Mouse (Mus musculus) MEL (cell line): ENCODE data around the gene Gucd1. TPM values are rescaled to one million over a fixed set of nuclear protein-coding genes. Genes with fewer than 3 reads are reported as not detected.

Experiments used
- DNase-seq: peaks from one replicate; pipeline ENCODE4 v3.0.0; 2011; ENCODE audit warnings: low read depth, low spot score
- H3K27ac ChIP-seq: 2 replicates; pipeline ENCODE4 v1.5.1; 2012; ENCODE audit warnings: low read depth, mild to moderate bottlenecking, control low read depth, low read length, moderate library complexity; ENCODE audit not compliant: control insufficient read depth
- H3K27me3 ChIP-seq, 2 experiments: fragments of 150-350 bp in 1 of 2; sonication (generic) in 1 of 2; 2 replicates each; pipeline ENCODE4 v1.6.1; 2012; ENCODE audit warnings: low read length in 2 of 2, mild to moderate bottlenecking in 2 of 2, improper control_type of control experiment in 1 of 2, moderate library complexity in 1 of 2; ENCODE audit not compliant: insufficient read depth in 2 of 2, control insufficient read depth in 1 of 2
- H3K36me3 ChIP-seq, 2 experiments: 2 replicates each; pipeline ENCODE4 v1.6.1; 2012 to 2014; ENCODE audit warnings: low read length in 2 of 2, improper control_type of control experiment in 1 of 2, inconsistent platforms in 1 of 2, mild to moderate bottlenecking in 1 of 2; ENCODE audit not compliant: insufficient read depth in 2 of 2, control insufficient read depth in 1 of 2
- H3K4me1 ChIP-seq, 2 experiments: fragments of 150-350 bp in 1 of 2; sonication (generic) in 1 of 2; 2 replicates each; pipeline ENCODE4 v1.6.1; 2012; ENCODE audit warnings: low read length in 2 of 2, improper control_type of control experiment in 1 of 2, mild to moderate bottlenecking in 1 of 2; ENCODE audit not compliant: insufficient read depth in 2 of 2, control insufficient read depth in 1 of 2
- H3K4me3 ChIP-seq, 2 experiments: fragments of 150-350 bp in 1 of 2; sonication (generic) in 1 of 2; 2 replicates each; pipeline ENCODE4 v1.5.1; 2012; ENCODE audit warnings: low read depth in 2 of 2, low read length in 2 of 2, mild to moderate bottlenecking in 2 of 2, moderate library complexity in 2 of 2, control low read depth in 1 of 2, improper control_type of control experiment in 1 of 2; ENCODE audit not compliant: control insufficient read depth in 1 of 2, insufficient read depth in 1 of 2
- H3K79me2 ChIP-seq: 2 replicates; pipeline ENCODE4 v1.6.1; 2012; ENCODE audit warnings: mild to moderate bottlenecking, low read length, moderate library complexity; ENCODE audit not compliant: control insufficient read depth, poor library complexity, insufficient read depth
- H3K9ac ChIP-seq: 2 replicates; pipeline ENCODE4 v1.6.1; 2012; ENCODE audit warnings: low read depth, mild to moderate bottlenecking, control low read depth, low read length, moderate library complexity; ENCODE audit not compliant: control insufficient read depth, poor library complexity, severe bottlenecking
- H3K9me3 ChIP-seq: fragments of 150-350 bp; sonication (generic); replicated peaks from 2 replicates; pipeline ENCODE4 v1.6.1; 2012; ENCODE audit warnings: mild to moderate bottlenecking, low read length, improper control_type of control experiment, moderate library complexity; ENCODE audit not compliant: insufficient read depth
- CHD1 ChIP-seq: IDR thresholded peaks from 2 replicates; pipeline ENCODE4 v1.6.1; 2012; ENCODE audit warnings: low read depth, mild to moderate bottlenecking, inconsistent platforms, low read length, improper control_type of control experiment
- CTCF ChIP-seq, 3 experiments: IDR thresholded peaks in 2 of 3; conservative IDR thresholded peaks in 1 of 3; 2 replicates each; pipeline ENCODE4 v1.5.1; 2011 to 2012; ENCODE audit warnings: low read length in 3 of 3, low read depth in 2 of 3, mild to moderate bottlenecking in 2 of 3, improper control_type of control experiment in 1 of 3, inconsistent platforms in 1 of 3, mixed read lengths in 1 of 3, moderate library complexity in 1 of 3; ENCODE audit not compliant: control insufficient read depth in 1 of 3, insufficient read depth in 1 of 3, poor library complexity in 1 of 3, severe bottlenecking in 1 of 3
- EP300 ChIP-seq, 2 experiments: IDR thresholded peaks; 2 replicates each; pipeline ENCODE4 v1.6.1; 2011; ENCODE audit warnings: improper control_type of control experiment in 2 of 2, low read length in 2 of 2, low read depth in 1 of 2, mild to moderate bottlenecking in 1 of 2
- ETS1 ChIP-seq: IDR thresholded peaks from 2 replicates; pipeline ENCODE4 v1.6.1; 2012; ENCODE audit warnings: low read depth, mild to moderate bottlenecking, inconsistent platforms, low read length, improper control_type of control experiment, moderate library complexity
- GATA1 ChIP-seq: IDR thresholded peaks from 2 replicates; pipeline ENCODE4 v1.6.1; 2011; ENCODE audit warnings: low read depth, low read length, improper control_type of control experiment
- HCFC1 ChIP-seq: IDR thresholded peaks from 2 replicates; pipeline ENCODE4 v1.6.1; 2012; ENCODE audit warnings: low read depth, mild to moderate bottlenecking, inconsistent platforms, low read length, improper control_type of control experiment, moderate library complexity
- KAT2A ChIP-seq: conservative IDR thresholded peaks from 2 replicates; pipeline ENCODE4 v1.6.1; 2012; ENCODE audit warnings: low read depth, low read length, improper control_type of control experiment, inconsistent platforms
- MAZ ChIP-seq: IDR thresholded peaks from 2 replicates; pipeline ENCODE4 v1.6.1; 2012; ENCODE audit warnings: low read depth, mild to moderate bottlenecking, inconsistent platforms, low read length, improper control_type of control experiment
- MYB ChIP-seq: IDR thresholded peaks from 2 replicates; pipeline ENCODE4 v1.6.1; 2011; ENCODE audit warnings: mild to moderate bottlenecking, low read depth, low read length, improper control_type of control experiment
- MYC ChIP-seq: IDR thresholded peaks from 2 replicates; pipeline ENCODE4 v1.6.1; 2011; ENCODE audit warnings: low read depth, mild to moderate bottlenecking, low read length, improper control_type of control experiment, moderate library complexity
- NELFE ChIP-seq: IDR thresholded peaks from 2 replicates; pipeline ENCODE4 v1.6.1; 2011; ENCODE audit warnings: low read depth, low read length, improper control_type of control experiment
- NRF1 ChIP-seq: IDR thresholded peaks from 2 replicates; pipeline ENCODE4 v1.6.1; 2014; ENCODE audit warnings: low read depth, mild to moderate bottlenecking, inconsistent platforms, low read length, improper control_type of control experiment, moderate library complexity; ENCODE audit not compliant: poor library complexity, insufficient read depth, severe bottlenecking
- POLR2A ChIP-seq, 2 experiments: IDR thresholded peaks; 2 replicates each; pipeline ENCODE4 v1.6.1; 2011 to 2012; ENCODE audit warnings: low read length in 2 of 2, mild to moderate bottlenecking in 2 of 2, control low read depth in 1 of 2, improper control_type of control experiment in 1 of 2, low read depth in 1 of 2, moderate library complexity in 1 of 2; ENCODE audit not compliant: control insufficient read depth in 1 of 2, insufficient read depth in 1 of 2, poor library complexity in 1 of 2
- RAD21 ChIP-seq: IDR thresholded peaks from 2 replicates; pipeline ENCODE4 v1.6.1; 2011; ENCODE audit warnings: mild to moderate bottlenecking, low read depth, low read length, improper control_type of control experiment
- SIN3A ChIP-seq: IDR thresholded peaks from 2 replicates; pipeline ENCODE4 v1.6.1; 2012; ENCODE audit warnings: low read length, improper control_type of control experiment, inconsistent platforms
- SMC3 ChIP-seq: IDR thresholded peaks from 2 replicates; pipeline ENCODE4 v1.6.1; 2011; ENCODE audit warnings: low read depth, low read length, improper control_type of control experiment
- TAL1 ChIP-seq: IDR thresholded peaks from 2 replicates; pipeline ENCODE4 v1.6.1; 2012; ENCODE audit warnings: mild to moderate bottlenecking, inconsistent platforms, low read length, moderate library complexity, mixed read lengths
- TBP ChIP-seq: IDR thresholded peaks from 2 replicates; pipeline ENCODE4 v1.8.0; 2011; ENCODE audit warnings: low read depth, low read length, improper control_type of control experiment
- USF2 ChIP-seq, 2 experiments: IDR thresholded peaks; 2 replicates each; pipeline ENCODE4 v1.6.1; 2011 to 2012; ENCODE audit warnings: improper control_type of control experiment in 2 of 2, low read length in 2 of 2, borderline replicate concordance in 1 of 2, inconsistent platforms in 1 of 2, low read depth in 1 of 2, mild to moderate bottlenecking in 1 of 2; ENCODE audit not compliant: insufficient read depth in 1 of 2
- ZC3H11A ChIP-seq: IDR thresholded peaks from 2 replicates; pipeline ENCODE4 v1.6.1; 2012; ENCODE audit warnings: low read depth, mild to moderate bottlenecking, inconsistent platforms, low read length, improper control_type of control experiment
- ZKSCAN1 ChIP-seq: IDR thresholded peaks from 2 replicates; pipeline ENCODE4 v1.6.1; 2012; ENCODE audit warnings: low read depth, mild to moderate bottlenecking, inconsistent platforms, low read length, improper control_type of control experiment, moderate library complexity
- ZMIZ1 ChIP-seq: IDR thresholded peaks from 2 replicates; pipeline ENCODE4 v1.6.1; 2012; ENCODE audit warnings: low read depth, mild to moderate bottlenecking, inconsistent platforms, low read length, improper control_type of control experiment, moderate library complexity
- polyA plus RNA-seq, 2 experiments: library from polyadenylated mRNA; stranded (reverse) in 1 of 2; unstranded in 1 of 2; fragments of >175 nt in 1 of 2; fragments of >200 nt in 1 of 2; gene quantifications; 2 replicates each; pipeline versions ENCODE4 v1.2.1 to v1.2.4; 2012; ENCODE audit warnings: low replicate concordance in 2 of 2, low read depth in 1 of 2; ENCODE audit not compliant: insufficient read length in 2 of 2, insufficient read depth in 1 of 2, missing spikeins in 1 of 2
- total RNA-seq: library from RNA; depleted of rRNA; stranded (reverse); fragments of 300-350 nt; gene quantifications from 2 replicates; pipeline ENCODE4 v1.2.3, GENCODE M21; 2012

The Gucd1 gene
- total and polyA plus RNA-seq, 3 experiments: 18.7 to 30.7 TPM; not detected in 1

- H3K27ac ChIP-seq: no peak overlapping the region
- no peak overlapping the region for H3K9ac ChIP-seq
- H3K36me3 ChIP-seq: no peaks in the 10 kb centered on the region
- H3K79me2 ChIP-seq: no peaks in the 10 kb centered on the region
- H3K4me3 ChIP-seq: no peak overlapping the region
- no peaks in the 10 kb centered on the region for H3K9me3 ChIP-seq
- no peaks in the 10 kb centered on the region for H3K27me3 ChIP-seq
- DNase-seq: no peak
- no peak for TF ChIP-seq MAZ
- TF ChIP-seq SIN3A: no peak
- no peak for TF ChIP-seq NELFE
- TF ChIP-seq GATA1: no peak
- TF ChIP-seq MYB: no peak
- TF ChIP-seq TBP: no peak
- TF ChIP-seq SMC3: no peak
- H3K4me1 ChIP-seq: no peaks in the 10 kb centered on the region
Measured at GRCm38 (mm10) chr10:75430147-75430537, 87.6 kb downstream of the Gucd1 start.

GRCm38 (mm10) chr10:75429522-75430146 lies 88.1 kb downstream of the Gucd1 start:
- Histone ChIP-seq H3K79me2 (no peaks in the 10 kb centered on the region), H3K4me1 (no peaks in the 10 kb centered on the region), H3K4me3 (no peak overlapping the region), H3K9ac (no peak overlapping the region), H3K9me3 (no peaks in the 10 kb centered on the region), H3K27ac (no peak overlapping the region), H3K27me3 (no peaks in the 10 kb centered on the region), H3K36me3 (no peaks in the 10 kb centered on the region)
- no peak for DNase-seq
- TF ChIP-seq SMC3 (no peak), CHD1 (no peak), NRF1 (no peak), ZMIZ1 (no peak), HCFC1 (no peak), ETS1 (no peak), GATA1 (no peak), KAT2A (no peak), RAD21 (no peak), ZC3H11A (no peak), ZKSCAN1 (no peak), MYC (no peak), EP300 (IDR thresholded peaks at IDR 0.05; ENCODE audit: low read depth in 1 of 2, low read length in 2 of 2) (no peak), TAL1 (no peak), POLR2A (IDR thresholded peaks at IDR 0.05; ENCODE audit: control insufficient read depth in 1 of 2, insufficient read depth in 1 of 2, low read depth in 1 of 2, low read length in 2 of 2, poor library complexity in 1 of 2) (no peak), USF2 (IDR thresholded peaks at IDR 0.05; ENCODE audit: borderline replicate concordance in 1 of 2, insufficient read depth in 1 of 2, low read depth in 1 of 2, low read length in 2 of 2) (no peak), CTCF (IDR thresholded peaks at IDR 0.05 in 2 of 3, conservative IDR thresholded peaks at IDR 0.05 in 1 of 3; ENCODE audit: control insufficient read depth in 1 of 3, insufficient read depth in 1 of 3, low read depth in 2 of 3, low read length in 3 of 3, poor library complexity in 1 of 3, severe bottlenecking in 1 of 3) (no peak)
